Mouse (Mus musculus) liver, postnatal 0 days (tissue): ENCODE measurements at regions not wholly inside any gene's neighbourhood (a gene's known extent, or its start where the extent isn't known, plus 50 kb on each side); places are given as distances from the start of the nearest gene placed in this dataset.

ENCODE experiments used
- ATAC-seq: fragments of 200-750 bp; cut with Nextera tagmentation; 2 replicates; pipeline ENCODE4 v1.8.0; 2017; ENCODE audit warnings: mild to moderate bottlenecking, moderate library complexity
- DNase-seq: peaks from one replicate; pipeline ENCODE4 v3.0.0-alpha.2; 2016
- H3K27ac ChIP-seq: fragments of 300-500 bp; sonication (generic); 2 replicates; pipeline ENCODE4 v1.5.1; 2014; ENCODE audit warnings: antibody characterized with exemption, moderate library complexity, mild to moderate bottlenecking, low read depth
- H3K27me3 ChIP-seq: fragments of 300-500 bp; sonication (generic); 2 replicates; pipeline ENCODE4 v1.6.1; 2014; ENCODE audit warnings: low read length, control low read depth, mixed read lengths; ENCODE audit not compliant: insufficient read depth
- H3K36me3 ChIP-seq: fragments of 300-500 bp; sonication (generic); replicated peaks from 2 replicates; pipeline ENCODE4 v1.6.1; 2014; ENCODE audit warnings: mild to moderate bottlenecking, control low read depth, low read length, moderate library complexity, mixed read lengths; ENCODE audit not compliant: insufficient read depth
- H3K4me1 ChIP-seq: fragments of 300-500 bp; sonication (generic); 2 replicates; pipeline ENCODE4 v1.6.1; 2014; ENCODE audit warnings: antibody characterized with exemption, mild to moderate bottlenecking, control low read depth; ENCODE audit not compliant: insufficient read depth
- H3K4me2 ChIP-seq: fragments of 300-500 bp; sonication (generic); 2 replicates; pipeline ENCODE4 v1.6.1; 2014; ENCODE audit warnings: low read depth, mild to moderate bottlenecking, low read length, moderate library complexity, mixed read lengths
- H3K4me3 ChIP-seq: fragments of 300-500 bp; sonication (generic); 2 replicates; pipeline ENCODE4 v1.5.1; 2014; ENCODE audit warnings: low read depth, low read length
- H3K9ac ChIP-seq: fragments of 300-500 bp; sonication (generic); replicated peaks from 2 replicates; pipeline ENCODE4 v1.6.1; 2014; ENCODE audit warnings: mild to moderate bottlenecking, moderate library complexity
- H3K9me3 ChIP-seq: fragments of 300-500 bp; sonication (generic); 2 replicates; pipeline ENCODE4 v1.6.1; 2016; ENCODE audit warnings: mild to moderate bottlenecking, control low read depth, low read length, mixed read lengths
- CTCF ChIP-seq: sonication (generic); IDR thresholded peaks from 2 replicates; pipeline ENCODE4 v1.5.1; 2016; ENCODE audit warnings: antibody characterized with exemption, low read depth
- EP300 ChIP-seq: IDR thresholded peaks from 2 replicates; pipeline ENCODE4 v1.6.1; 2016; ENCODE audit warnings: antibody characterized with exemption, low read depth, mild to moderate bottlenecking
- WGBS: fragments of 180-500 bp; shearing (Covaris S2); extraction: QIAGEN DNeasy Blood & Tissue Kit; methylation state at CpG from one replicate; pipeline ENCODE4 v1.1.7; 2014; ENCODE audit not compliant: insufficient replicate concordance; 5-methylcytosine and 5-hydroxymethylcytosine counted together

DNA sequence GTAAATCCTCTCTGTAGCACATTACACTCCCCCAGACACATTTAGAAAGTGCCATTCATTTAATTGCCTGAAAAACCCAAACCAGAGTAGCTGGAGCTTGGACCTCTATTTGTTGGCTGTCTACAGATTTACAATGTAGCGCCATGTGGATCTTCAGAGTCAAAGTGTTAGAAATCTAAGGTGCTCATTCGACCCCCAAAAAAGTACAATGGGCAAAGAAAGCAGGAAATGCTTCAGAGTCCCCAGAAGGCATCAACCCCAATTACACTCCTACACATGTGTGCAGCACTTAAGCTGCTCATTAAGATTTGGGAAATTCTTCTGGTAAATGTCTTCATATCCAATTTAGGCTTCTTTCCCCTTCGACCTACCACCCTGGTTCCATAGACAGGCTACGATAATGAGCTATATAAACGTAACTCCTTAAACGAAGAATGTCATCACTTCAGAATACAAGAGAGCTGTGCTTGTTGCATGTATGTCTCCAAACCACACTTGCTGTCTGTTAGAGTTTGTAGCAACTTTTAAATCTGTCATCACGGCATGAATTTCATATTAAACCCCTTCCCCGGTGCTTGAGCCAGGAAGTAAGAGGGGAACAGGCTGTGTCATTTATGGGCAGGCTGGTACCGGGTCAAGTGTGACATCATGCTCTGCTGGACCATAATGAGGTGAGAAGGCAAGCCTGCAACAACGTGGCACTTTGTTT lies 219.4 kb upstream of the Hnrnpa3 start:
- no peak overlapping the region for H3K9ac ChIP-seq
- WGBS = 71% methylated on average over 10 of the region's 10 CpGs
- ATAC-seq = no peak

DNA sequence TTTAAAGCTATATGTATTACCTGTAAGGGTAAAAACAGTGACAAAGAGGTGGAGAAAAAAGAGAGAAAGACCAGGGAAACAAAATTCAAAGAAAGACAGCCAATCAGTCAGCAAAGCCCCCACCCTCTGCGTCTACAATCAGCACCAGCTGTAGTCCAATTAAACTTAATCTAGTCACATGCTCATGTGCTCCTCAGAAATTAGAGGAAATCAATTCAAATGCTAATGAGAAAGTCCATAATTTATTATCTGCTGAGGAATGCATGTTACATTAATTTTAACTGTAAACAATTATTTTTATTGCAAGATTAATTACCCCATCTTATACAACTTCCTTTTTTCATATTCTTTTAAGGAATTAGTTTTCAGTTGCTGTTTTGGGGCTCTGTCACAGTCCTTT lies 216.4 kb upstream of the Hnrnpa3 start:
- Histone ChIP-seq H3K27ac (no peak overlapping the region), H3K9ac (no peak overlapping the region), H3K4me1 (no peaks in the 10 kb centered on the region), H3K27me3 (no peaks in the 10 kb centered on the region), H3K4me2 (no peak overlapping the region), H3K36me3 (no peaks in the 10 kb centered on the region), H3K9me3 (no peaks in the 10 kb centered on the region), H3K4me3 (no peak overlapping the region)
- TF ChIP-seq CTCF = no peak
- no peak for TF ChIP-seq EP300
- no peak for DNase-seq
- ATAC-seq = no peak
- 77% methylated on average over 1 of the region's 1 CpGs for WGBS

More for the DNA sequence above, 219.4 kb upstream of the Hnrnpa3 start:
- no peaks in the 10 kb centered on the region for H3K9me3 ChIP-seq
- TF ChIP-seq EP300 = no peak
- no peak for TF ChIP-seq CTCF
- H3K4me2 ChIP-seq = no peak overlapping the region
- H3K4me1 ChIP-seq = no peaks in the 10 kb centered on the region
- no peaks in the 10 kb centered on the region for H3K27me3 ChIP-seq
- no peaks in the 10 kb centered on the region for H3K36me3 ChIP-seq
- no peak for DNase-seq
- H3K4me3 ChIP-seq = no peak overlapping the region
- no peak overlapping the region for H3K27ac ChIP-seq

DNA sequence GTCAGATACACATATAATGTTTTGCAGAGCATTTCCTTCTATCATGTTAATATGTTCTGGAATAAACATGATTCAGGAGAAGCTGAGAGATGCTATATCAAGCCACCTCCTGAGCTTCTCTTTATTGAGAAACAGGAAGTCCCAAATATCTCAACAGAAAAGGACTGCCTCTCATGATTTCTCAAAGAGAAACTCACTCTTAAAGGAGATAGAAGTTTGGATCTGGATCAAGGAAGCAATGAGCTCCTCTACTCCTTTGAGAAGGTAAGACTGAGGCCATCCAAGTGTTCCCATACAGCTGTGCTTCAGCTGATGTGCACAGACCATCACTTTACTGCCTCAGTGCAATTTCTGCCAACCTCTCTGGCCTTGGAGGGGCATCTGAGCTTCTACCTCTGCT lies 213.9 kb upstream of the Hnrnpa3 start:
- ATAC-seq (no peak), DNase-seq (no peak)
- Histone ChIP-seq H3K4me1 (no peaks in the 10 kb centered on the region), H3K4me2 (no peak overlapping the region), H3K36me3 (no peaks in the 10 kb centered on the region), H3K27ac (no peak overlapping the region), H3K4me3 (no peak overlapping the region), H3K9ac (no peak overlapping the region), H3K9me3 (no peaks in the 10 kb centered on the region), H3K27me3 (no peaks in the 10 kb centered on the region)
- TF ChIP-seq CTCF (no peak), EP300 (no peak)

DNA sequence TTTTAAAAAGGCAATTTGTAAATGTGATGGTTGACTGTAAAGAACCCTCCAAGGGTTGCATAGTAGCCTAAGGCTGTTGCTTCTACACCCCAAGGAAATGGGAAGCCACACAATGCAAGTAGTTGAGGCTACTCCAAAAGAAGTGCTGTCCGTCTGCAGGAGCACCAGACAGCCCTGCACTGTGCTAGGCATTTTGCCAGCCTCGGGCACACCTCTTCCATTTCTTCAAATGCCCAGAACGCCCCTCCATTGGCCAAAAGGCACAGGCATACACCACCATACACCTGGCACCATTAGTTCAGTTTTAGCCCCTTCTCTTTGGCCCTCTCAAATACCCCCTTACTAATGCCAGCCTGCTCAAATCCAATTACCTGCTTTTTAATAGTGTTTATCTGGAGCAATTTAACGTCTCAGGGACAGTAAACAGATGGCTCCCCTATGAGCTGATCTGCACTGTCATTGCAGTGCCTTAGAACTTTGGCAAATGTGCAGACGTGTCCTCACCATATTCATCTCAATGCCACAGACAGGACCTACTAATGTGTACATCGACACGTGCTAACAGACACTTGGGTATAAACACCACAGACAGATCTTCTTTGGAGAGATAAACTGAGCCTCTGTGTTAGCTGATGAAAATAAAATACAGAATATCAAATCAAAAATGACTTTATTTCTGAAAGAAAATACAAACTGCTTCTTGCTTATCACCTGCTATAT lies 211.9 kb upstream of the Hnrnpa3 start:
- no peak for TF ChIP-seq EP300
- no peak for TF ChIP-seq CTCF
- 61% methylated on average over 7 of the region's 7 CpGs for WGBS

DNA sequence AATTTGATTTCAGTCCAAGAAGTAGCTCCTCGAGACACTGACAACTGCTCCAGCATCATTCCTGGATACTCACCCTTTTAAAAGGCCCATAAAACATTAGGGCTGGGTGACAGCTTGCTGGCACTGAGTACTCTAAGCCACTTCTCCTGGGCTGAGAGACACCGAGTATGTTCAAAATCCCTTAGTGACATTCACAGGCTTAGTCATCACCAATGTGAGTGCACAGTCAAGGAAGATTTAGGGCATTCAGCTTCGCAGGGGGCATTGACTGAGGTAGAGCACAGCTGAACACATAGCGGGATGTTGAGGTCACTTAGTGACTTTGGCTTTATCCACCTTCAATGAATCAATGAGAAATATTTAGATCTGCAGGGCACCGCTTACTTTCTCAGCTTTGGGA lies 210.8 kb upstream of the Hnrnpa3 start:
- Histone ChIP-seq H3K4me3 (no peak overlapping the region), H3K4me1 (no peaks in the 10 kb centered on the region), H3K27ac (no peak overlapping the region), H3K27me3 (no peaks in the 10 kb centered on the region), H3K36me3 (no peaks in the 10 kb centered on the region), H3K9ac (no peak overlapping the region), H3K4me2 (no peak overlapping the region), H3K9me3 (no peaks in the 10 kb centered on the region)
- no peak for TF ChIP-seq CTCF
- no peak for TF ChIP-seq EP300
- no peak for DNase-seq
- ATAC-seq = no peak
- 76% methylated on average over 5 of the region's 5 CpGs for WGBS

More for the DNA sequence above, 211.9 kb upstream of the Hnrnpa3 start:
- Histone ChIP-seq H3K4me3 (no peak overlapping the region), H3K27ac (no peak overlapping the region), H3K27me3 (no peaks in the 10 kb centered on the region), H3K9me3 (no peaks in the 10 kb centered on the region), H3K4me1 (no peaks in the 10 kb centered on the region), H3K36me3 (no peaks in the 10 kb centered on the region), H3K9ac (no peak overlapping the region), H3K4me2 (no peak overlapping the region)
- DNase-seq = no peak
- ATAC-seq = no peak

DNA sequence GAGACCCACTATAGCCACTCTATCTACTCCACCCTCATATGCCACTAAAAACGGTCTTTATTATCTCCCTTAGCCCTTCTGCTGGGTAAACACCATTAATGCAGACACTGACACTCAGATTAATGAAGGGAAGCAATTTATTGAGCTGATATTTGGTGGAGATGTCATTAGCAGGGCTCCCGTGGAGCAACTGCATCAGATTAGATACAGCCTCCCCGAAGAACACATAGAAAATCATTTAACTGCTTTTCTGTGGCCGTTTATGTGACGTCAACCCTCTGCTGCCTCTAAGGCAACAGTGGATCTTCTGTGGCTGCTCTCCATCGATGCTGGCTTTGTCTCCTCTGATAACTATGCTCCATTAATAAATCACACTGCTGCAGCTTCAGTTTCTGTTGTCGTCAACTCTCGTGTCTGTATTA lies 207.2 kb upstream of the Hnrnpa3 start:
- no peaks in the 10 kb centered on the region for H3K4me1 ChIP-seq
- H3K4me3 ChIP-seq = no peak overlapping the region
- peak; percentile 96 for TF ChIP-seq EP300
- TF ChIP-seq CTCF = no peak
- H3K9me3 ChIP-seq = no peaks in the 10 kb centered on the region
- no peak overlapping the region for H3K4me2 ChIP-seq
- no peak overlapping the region for H3K9ac ChIP-seq
- H3K36me3 ChIP-seq = no peaks in the 10 kb centered on the region
- 51% methylated on average over 8 of the region's 8 CpGs for WGBS
- H3K27ac ChIP-seq = no peak overlapping the region
- no peaks in the 10 kb centered on the region for H3K27me3 ChIP-seq
- ATAC-seq (peak; percentile 43; the same call in 1 of the 2 replicates), DNase-seq (no peak)
